Mouse (Mus musculus): ENCODE data around the gene Pfdn5.
A peak's percentile ranks its signal among the peaks of the same experiment; 100 is the strongest.
"Not testable (repeated sequence)": the region's sequence is repeated elsewhere in the genome, so short reads cannot be mapped to it uniquely, and the experiment has no call there.

Pfdn5 gene

DNA sequence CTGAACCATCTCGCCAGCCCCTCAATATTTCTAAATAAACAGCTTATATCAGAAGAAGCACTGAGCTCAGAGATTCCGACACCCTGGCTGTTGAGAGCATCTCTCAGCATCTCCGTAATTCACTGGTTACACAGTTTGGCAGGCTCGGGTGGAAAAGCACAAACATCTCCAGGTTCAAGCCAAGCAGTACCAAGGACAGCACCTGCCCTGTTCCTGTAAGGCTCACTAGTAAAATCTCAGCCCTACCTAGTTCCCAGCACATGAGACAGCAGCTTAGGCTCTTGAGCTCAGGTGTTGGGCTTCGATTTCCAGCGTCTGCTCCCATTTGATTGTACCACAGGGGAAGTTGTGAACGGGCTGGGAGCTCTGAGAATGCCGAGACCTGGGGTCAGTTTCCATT lies 9.3 kb downstream of the Pfdn5 start:
- no peak for DNase-seq (ENCODE audit: low spot score)

DNA sequence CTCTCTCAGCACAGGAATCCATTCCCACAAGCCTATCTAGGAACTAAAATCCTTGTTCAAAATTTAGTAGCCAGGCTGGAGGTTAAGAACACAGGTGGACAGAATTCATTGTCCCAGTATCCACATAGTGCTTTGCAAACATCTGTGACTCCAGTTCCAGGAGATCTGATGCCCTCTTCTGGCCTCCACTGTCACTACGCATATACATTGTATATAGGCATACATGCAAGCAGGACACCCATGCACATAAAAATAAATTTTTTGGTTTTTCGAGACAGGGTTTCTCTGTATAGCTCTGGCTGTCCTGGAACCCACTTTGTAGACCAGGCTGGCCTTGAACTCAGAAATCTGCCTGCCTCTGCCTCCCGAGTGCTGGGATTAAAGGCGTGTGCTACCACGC lies 10.0 kb downstream of the Pfdn5 start:
- not testable (repeated sequence) for DNase-seq (ENCODE audit: low spot score)

DNA sequence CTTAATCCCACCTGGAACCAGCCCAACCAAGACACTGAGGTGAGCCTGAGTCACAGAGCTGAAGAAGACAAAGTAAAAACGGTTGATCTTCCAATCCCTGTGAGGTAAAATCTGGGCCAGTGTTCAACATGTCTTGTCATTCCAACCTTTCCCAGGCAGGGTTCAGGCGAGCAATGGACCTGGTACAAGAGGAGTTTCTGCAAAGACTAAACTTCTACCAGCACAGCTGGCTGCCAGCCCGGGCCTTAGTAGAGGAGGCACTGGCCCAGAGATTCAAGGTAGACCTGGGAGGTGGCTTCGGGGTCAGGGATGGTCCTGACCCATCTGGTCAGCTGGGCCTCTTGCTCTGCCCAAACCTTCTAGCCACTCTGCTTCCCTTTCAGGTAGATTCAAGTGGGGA lies 11.0 kb downstream of the Pfdn5 start:
- no peak for DNase-seq (ENCODE audit: low spot score)

DNA sequence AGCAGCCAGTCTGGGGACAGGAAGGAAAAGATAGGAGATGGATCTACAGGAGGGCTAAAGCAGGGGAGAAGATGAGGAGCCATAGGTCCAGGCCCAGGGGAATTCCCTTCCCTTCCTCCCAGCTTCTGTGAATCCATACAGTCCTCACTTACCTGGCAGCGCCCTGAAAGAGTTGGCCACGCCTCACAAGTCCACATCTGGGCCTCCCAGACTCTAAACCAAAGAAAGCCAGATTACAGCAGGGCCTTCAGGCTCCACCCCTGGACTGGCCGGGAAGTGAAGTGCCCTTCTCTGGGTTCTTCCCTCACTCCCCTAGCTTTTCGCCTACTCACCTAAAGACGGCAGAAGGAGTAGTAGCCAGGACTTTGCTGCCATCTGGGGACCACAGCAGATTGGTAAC lies 13.7 kb downstream of the Pfdn5 start:
- no peak for DNase-seq (ENCODE audit: low spot score)

DNA sequence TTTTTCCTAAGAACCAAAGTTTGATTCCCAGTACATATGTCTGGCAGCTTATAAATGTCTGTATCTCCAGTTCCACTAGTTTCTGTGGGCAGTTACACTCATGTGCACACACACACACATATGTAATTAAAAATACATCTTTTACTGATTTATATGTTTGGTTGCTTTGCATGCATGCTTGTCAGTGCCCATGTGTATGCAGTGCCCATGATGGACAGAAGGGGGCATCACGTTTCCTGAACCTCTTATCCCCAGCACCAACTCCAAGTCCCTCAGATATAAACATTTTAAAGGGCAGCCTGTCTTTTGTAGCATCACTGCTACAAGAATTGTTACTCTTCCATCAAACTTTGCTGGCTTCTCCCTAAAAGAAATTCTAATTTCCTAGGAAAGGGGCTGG lies 15.7 kb downstream of the Pfdn5 start:
- no peak for DNase-seq (ENCODE audit: low spot score)

DNA sequence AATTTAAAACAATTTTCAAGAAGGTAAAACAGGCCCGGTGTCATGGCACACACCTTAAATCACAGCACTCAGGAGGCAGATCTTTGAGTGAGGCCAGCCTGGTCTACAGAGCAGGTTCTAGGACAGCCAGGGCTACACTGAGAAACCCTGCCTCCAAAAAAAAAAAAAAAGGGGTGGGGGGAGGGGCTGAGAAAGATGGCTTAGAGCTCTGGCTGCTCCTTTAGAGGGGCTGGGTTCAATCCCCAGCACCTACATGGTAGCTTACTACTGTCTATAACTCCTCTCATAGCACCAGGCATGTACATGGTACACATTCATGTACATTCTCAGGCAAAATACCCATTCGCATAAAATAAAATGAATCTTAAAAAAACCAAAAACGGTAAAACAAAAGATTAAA lies 18.6 kb downstream of the Pfdn5 start:
- no peak for DNase-seq (ENCODE audit: low spot score)

DNA sequence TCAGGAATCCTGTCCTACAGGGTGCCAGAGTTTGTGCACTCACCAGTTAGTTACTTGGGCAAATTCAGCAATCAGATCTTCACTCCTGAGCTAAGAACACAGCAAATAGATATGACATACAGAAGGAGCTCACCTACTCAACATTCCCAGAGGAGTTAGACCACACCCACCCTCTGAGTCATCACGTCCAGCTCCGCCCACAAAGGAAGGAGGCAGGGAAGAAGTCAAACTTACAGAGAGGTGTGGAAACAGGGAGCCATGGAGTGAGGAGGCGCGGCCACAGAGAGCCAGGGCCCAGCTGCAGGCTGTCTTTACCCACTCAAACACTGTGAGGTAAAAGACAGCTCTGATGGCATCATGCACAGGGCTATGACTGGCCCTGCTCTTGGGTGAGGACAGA lies 20.5 kb downstream of the Pfdn5 start:
- no peak for DNase-seq (ENCODE audit: low spot score)

DNA sequence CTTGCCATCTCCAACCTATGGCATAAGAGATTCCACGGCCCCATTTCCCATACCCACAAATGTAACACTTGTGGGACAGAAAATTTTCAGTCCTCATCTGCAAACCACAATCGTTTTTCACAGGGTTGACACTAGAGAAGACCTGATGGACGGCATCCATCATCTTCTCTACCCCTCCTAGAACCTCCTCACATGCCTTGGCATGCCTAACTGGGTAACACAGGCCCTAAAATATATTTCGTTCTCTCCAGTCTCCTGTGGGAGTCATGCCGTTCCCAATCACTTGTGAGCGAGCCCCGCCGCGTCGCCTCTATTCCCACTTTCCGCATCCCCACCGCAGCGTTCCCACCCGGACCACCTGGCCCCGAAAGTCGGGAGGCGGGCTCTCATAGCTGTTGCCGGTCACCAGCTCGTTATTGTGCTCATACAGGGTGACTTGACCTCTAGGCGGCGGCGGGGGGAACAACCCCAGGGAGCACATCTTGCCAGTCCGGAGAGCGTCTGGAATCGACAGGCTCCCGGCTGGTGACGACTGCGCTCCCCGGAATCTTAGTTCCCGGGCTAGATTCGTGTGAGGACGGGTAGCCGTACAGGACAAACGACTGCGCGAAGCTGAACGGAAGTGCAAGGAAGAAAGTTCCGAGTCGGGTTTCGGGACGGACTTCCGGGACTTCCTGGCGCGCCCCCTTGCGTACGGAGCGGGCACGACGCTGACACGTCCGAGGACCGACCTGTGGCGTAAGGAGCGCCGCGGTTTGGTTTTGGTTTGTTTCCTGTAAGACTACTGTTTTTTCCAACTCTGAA lies 24.4 kb downstream of the Pfdn5 start, which contains the start of gene Aaas:
TSS of gene Aaas (minus strand) at position 634 of the 804 bp plus-strand sequence.
- peak; percentile 88 for DNase-seq (ENCODE audit: low spot score)

DNA sequence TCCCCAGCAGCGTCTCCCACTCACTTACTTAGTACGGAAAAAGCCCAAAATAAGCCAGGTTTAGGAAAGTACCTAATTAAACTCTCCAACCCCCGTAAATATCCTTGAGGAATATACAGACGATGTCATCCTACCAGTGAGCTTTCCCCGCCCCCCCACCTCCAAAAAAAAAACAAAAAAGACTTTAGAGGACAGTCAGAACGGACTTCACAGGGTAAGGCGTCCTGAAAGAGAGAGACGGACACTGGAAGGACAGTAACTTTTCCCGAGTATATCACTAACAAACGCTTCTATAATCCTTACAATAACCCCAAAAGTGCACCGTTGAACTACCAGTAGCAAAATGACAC lies 25.0 kb downstream of the Pfdn5 start:
- DNase-seq (ENCODE audit: low spot score): no peak

DNA sequence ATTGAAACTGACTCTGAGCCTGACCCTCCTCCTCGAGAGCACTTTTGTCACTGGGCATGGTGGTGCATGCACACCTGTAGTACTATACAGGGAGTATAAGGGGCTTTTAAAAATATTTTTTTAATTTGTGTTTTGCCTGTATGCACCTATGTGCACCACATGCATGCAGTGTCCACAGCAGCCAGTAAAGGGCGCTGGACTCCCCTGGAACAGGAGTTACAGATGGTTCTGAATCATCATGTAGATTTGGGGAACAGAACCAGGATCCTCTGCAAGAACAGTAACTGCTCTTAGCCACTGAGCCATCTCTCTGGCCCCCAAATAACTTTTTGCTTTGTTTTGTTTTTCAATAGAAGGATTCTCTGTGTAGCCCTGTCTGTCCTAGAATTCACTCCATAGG lies 26.3 kb downstream of the Pfdn5 start:
- DNase-seq (ENCODE audit: low spot score): no peak

DNA sequence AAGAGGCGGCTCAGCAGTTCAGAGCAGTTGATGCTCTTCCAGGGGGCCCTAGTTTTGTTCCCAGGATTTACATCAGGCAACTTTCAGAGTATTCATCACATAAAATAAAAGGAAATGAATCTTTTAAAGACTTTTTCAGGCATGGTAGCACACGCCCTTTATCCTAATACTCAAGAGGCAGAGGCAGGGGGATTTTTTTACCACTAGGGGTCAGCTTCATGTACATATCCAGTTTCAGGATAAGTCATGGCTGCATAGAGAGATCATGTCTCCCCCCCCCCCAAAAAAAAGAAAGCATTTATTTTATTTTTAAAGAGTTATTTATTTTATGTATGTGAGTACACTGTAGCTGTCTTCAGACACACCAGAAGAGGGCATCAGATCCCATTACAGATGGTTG lies 28.1 kb downstream of the Pfdn5 start:
- DNase-seq (ENCODE audit: low spot score): no peak

DNA sequence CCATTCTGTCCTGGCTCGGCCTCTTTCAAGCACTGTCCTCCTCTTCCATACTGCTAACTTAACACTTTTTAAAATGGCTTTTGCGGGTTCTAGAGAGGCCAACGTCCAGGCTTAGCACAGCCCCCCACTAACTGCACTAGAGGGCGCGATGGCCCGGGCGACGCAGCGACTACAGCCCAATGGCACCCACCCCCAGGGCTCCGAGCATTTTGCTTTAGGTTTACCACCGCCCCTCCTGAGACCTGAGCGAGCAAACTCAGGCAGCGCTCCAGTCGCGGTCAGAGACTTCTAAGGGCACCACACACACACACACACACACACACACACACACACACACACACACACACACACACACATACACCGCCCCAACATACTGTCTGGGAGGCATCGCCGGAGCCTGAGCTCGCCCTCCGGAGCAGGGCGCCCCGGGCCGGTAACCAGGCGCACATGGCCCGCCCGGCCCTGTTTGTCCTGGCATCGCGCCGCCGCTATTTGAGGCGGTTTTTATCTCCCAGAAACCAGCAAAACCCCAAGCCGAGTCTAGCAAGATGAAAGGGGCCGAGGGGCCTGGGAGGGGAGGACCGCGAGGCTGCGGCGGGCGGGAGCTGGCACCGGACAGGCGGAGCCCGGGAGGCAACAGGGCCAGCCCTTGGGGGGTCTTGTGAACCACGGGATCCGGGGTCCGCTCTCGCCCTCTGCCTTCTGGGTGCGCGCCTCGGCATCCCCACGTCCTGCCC lies 29.4 kb downstream of the Pfdn5 start:
- peak; percentile 44 for DNase-seq (ENCODE audit: low spot score)

DNA sequence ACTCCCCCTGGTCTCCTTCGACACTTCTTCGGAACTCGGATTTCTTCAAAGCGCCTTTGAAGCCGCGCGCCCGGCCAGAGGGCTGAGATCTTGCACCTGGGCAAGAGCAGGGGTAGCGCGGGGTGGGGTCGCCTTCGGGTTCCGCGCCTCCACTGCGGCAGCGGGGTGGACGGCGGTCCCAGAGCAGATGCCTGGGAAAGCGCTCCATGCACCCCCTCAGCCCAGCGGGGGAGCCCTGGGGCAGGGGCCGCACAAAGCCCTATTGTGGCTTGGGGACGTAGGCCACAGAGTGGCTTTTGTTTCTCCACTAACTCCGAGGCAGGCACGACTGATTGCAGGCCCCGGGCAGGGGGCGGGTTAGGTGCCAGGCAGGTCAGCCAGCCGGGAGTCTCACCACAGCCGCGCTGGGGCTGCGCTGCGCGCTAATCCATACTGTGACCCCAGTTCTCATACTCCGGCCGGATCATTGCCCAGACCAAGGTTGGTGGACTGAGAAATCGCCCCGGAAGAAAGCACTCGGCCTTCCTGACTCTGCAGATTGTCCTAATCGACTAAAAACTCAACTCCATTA lies 30.0 kb downstream of the Pfdn5 start:
- no peak for DNase-seq (ENCODE audit: low spot score)

DNA sequence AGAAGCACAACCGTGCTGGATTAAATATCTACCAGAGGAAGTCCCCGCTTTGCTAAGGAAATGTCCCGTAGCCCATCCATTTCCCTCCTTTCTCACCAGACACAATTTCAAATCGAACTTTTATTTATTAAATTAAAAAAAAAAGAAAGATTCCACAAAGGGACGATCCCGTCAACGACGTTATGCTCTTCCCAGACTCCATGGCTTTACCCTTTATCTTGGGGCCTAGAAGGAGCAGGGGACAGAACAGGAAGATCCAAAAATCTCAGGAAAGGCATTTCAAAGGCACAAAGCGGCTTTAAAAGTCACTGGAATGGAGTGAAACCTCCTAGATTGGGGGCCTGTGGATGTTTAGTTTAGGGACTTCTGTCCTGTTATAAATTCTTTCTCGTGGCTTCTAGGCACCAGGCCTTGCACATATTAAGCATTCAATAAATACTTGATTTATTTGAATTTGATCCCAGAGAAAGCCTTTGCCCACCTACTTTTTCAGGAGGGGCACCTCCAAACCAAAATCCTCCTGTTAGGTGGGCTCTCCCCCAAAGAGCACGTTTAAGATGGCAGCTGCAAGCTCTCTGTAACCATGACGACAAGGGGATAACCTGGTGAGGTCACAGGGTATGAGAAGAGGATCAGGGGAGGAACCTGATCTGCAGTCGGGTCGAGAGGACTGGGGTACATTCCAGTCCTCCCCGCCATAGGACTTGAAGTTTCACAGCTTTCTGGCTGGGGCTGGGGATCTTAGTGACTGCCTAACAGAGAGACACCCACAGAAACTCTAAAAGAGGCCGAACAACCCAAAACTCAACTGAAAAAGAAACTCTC lies 30.8 kb downstream of the Pfdn5 start:
- no peak for DNase-seq (ENCODE audit: low spot score)

DNA sequence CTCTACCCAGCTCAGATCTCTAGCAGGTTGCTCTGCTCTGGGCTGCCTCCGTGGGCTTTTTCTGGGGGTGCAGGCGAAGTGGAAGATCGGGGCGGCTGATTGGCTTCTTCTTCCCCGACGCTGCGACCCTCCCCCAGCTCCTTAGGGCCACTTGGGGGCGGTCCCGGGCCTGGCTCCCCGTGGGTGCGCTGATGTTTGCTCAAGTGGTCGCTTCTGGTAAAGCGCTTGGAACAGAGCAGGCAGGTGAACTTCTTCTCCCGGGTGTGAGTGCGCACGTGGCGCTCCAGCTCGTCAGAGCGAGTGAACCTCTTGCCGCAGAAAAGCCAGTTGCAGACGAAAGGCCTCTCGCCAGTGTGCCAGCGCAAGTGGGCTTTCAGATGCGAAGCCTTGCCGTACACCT lies 32.2 kb downstream of the Pfdn5 start:
- no peak for DNase-seq (ENCODE audit: low spot score)

DNA sequence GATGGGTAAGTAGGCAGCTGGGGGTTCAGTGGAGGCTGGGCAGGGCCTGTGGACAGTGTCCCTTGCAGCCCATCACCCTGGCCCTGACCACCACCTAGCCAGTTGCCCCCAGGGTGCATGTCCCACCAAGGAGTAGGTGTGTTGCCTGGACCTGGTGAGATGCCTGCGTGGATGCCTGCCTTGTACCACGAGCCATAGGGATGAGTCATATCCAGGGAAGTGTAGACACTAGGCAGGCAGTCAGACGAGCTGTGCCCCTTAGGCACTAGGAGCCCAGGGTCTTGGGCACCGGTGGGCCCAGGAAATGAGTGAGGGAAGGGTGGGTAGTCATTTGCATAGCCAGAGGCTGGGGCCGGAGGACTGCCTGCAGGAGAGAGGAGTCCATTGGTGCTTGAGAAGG lies 32.9 kb downstream of the Pfdn5 start:
- no peak for DNase-seq (ENCODE audit: low spot score)

DNA sequence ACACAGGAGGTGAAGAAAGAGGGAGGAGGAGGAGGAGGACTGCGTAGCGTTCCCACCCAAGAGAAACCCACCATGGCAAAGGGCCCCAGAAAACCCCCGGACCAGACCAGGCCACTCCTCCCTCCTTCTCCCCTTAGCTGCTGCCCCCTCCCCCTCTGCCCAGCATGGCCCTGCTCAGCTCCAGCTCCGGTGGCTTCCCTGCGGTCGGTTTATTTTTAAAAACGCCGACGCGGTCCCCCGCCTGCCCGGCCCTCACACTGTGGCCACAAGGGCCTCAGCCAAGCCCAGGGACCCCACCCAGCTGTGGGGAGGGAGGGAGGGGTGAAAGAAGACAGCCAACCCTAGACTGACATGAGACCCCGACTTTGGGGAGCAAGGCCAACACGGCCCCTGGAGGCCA lies 36.7 kb downstream of the Pfdn5 start:
- DNase-seq (ENCODE audit: low spot score): no peak

DNA sequence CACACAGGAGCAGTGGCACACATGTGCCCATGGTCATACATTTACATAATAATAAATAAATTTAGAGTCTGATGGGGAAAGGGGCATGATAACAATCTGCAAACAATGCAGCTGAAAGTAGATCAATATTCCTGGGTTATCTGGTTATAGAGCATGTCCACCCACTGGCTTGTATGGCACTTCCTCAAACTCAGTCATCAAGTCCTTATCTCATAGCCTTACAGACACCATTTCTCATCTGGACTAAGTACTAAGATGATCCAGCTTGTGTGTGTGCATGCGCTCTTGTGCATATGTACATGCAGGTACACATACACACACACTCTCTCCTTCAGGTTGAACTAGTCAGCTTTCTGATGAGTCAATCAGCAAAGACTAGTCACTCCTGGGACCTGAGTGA lies 38.8 kb downstream of the Pfdn5 start:
- DNase-seq (ENCODE audit: low spot score): no peak

DNA sequence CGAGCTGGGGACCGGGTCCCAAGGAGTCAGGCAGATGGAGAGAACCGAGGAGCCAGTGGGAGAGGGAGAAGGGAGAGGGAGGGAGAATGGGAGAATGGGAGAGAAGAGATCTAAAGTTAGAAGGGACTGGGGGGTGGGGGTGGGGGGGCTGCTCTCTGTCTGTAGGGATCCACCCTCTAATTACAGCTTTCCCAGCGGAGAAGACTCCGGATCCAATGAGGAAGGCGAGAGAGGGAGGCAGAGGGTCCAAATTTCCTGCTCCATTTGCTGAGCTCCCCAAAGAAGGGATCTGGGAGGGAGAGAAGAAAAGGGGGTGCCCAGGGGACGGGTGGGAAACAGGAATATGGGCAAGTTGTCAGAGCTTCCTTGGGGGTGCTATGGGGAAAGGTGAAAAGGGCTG lies 40.3 kb downstream of the Pfdn5 start:
- DNase-seq (ENCODE audit: low spot score): no peak

DNA sequence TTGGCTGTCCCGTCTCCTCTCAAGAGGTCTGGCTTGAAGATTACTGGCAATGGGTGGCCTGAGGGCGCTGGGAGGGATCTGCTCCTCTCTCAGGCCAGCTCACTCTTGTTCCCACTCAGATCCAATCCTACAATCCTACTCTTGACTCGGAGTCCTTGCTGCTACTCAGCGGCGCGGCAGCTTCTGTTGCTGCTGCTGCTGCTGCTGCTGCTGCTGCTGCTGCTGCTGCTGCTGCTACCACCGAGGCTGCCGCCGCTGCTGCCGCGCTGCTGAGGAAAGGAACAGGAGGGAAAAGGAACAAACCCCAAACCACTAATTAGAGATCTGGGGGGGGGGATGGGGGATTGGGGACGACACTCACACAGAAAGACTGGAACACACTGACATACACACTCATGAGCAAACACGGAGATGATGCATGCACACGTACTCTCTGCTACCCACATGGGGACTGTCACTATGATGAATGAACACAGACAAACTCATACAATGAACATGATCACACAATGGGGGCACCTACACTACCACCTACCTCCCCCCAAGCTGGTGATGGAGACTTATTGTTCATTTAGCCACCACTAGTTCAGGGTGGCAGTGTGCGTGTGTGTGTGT lies 40.9 kb downstream of the Pfdn5 start, which contains the start of gene Sp7:
TSS of gene Sp7 (minus strand) at position 450 of the 612 bp plus-strand sequence.
- no peak for DNase-seq (ENCODE audit: low spot score)

DNA sequence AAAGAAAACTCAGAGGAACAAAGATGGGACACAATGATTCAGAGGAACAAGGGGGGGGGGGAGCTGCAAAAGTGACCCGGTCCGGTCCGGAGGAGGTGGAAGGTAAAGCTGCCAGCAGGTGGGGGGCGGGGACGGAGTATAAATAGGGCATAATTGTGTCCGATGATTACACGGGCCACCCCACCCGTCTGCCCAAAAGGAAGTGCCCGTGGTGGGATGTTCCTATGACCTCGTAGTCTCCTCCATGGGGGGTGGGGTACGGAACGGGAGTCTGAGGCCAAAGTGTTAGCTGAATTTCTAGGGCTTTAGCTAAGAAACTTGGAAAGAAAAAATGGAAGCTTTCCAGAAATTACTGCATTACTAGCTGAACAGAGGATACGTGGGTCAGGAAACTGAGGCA lies 44.1 kb downstream of the Pfdn5 start:
- DNase-seq (ENCODE audit: low spot score): no peak

DNA sequence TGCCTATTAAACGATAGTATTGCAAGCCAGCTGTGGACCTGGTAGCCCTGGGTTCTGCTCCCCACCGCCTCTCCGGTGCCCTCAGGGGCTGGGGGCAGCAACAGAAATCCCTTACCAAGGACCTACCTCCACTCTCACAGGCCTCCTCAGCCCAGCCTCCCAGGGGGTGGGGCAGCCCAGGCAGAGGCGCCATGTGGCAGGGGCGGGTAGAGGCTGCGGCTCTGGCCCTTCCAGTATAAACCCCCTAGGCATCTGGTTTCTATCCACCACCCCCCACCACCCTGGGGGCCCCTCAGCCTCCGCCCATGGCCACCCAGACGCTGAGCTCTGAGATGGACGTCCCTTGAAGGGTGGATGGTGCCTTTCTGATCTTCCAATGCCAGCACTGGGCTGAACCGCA lies 44.8 kb downstream of the Pfdn5 start:
- no peak for DNase-seq (ENCODE audit: low spot score)
